Mouse (Mus musculus): Measurements from ENCODE around the gene Lsm3.

Lsm3 gene

DNA sequence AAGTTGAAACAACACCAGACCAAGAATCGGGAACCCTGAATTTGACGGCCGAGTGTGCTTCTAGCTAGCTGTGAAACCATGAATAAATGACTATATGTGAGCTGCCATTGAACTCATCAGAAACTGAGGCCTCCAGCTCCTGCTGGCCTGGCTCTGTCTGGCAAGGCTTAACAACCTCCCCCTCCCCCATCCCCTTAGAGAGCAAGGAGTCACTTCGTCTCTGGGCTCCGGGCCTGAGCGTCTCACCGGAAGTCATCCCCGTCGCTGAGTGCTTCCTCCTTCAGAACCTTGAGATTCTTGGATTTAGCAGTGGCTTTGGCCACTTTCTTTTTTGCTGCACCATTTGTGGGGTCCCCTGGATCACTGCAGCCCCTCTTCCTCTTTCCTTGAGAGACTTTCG, 5.5 kb upstream of the Lsm3 start:
- no peak for DNase-seq (ENCODE audit: low spot score in 2 of 2)

DNA sequence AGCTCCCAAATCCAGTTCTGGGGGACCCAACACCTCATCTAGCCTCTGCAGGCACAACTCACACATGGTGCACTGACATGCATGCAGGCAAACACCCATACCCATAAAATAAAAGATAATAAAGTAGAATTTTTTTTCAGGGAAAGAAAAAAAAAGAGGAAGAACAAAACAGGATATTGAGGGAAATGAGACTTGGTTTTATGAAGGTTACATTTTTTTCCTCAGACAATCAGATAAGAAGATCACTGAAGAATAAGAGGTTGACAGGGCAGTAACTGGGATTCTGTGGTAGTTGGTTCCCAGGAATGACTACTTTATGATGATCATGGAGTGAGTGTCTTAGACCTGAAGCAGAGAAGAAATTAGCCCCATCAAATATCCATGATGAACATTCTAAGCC, 1.6 kb upstream of the Lsm3 start:
- no peak for DNase-seq (ENCODE audit: low spot score in 2 of 2)

DNA sequence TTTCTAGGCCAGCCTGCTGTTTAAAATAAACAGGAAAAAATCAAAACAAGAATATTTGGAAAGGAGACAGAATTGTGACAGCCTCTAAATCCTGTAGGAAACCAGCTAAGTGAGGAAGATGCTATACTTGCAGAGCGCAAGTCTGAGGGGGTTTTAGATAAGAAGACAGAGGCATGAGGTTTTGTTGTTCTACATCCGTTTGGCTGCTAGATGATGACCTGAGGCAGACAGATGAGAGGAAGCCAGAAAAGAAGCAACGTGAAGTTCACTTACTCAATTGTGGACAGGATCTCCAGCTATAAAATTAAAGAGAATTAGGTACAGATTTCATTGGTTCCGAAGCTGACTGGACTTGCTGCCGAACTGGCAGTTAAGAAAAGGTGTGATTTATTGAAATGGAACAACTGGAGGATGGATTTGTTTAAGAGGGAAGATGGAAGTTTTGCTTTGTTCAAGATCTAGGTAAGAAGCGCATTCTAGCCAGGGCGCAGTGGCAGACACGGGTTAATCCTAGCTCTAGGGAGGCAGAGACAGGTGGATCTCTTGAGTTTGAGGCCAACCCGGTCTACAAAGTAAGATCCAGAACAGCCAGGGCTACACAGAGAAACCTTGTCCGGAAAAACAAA, 878 bp upstream of the Lsm3 start:
- DNase-seq (ENCODE audit: low spot score in 2 of 2) = no peak

DNA sequence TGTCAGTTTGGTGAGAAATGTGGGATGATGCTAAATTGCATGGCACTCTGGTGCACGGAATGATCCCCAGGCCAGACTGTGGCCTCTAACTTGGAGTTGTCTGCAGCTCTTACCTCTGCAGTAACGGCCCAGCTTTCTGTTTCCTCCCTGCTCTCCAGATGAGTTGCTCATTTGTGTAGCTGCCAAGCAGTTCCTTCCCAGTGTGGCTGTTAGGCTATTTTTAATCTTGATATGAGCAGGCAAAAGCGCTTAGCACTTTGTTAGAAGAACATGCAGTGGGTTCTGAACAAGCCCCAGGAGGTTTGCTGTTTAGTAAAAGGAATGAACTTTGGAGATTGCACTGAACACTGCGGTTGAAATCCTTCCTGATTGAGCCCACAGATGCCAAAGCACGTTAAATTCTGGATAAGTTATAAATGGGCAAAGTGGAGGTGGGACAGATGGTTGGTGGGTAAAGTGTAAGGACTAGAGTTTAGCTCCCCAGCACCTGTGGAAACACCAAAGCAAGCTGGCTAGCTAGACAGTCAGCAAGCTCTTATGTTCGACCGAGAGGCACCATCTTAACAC, 2.8 kb downstream of the Lsm3 start:
- no peak for DNase-seq (ENCODE audit: low spot score in 2 of 2)

DNA sequence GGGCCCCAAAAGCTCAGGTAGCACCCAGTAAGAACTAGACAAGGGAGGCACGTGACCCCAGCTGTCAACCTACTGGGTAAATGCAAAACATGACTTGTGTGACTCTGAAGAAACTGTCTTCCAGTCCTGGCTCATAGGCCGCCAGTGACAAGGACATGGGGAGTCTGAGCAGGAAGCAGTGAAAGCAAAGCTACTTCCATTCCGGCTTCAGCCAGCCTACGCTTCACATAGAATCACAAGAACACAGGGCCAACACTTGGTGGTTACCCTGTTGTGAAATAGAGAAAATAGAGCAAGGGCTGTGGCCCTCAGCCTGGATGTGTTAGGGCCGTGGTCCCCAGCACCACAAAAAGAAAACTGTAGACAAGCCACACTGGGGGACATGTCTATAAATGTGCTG, 7.1 kb downstream of the Lsm3 start:
- no peak for DNase-seq (ENCODE audit: low spot score in 2 of 2)

DNA sequence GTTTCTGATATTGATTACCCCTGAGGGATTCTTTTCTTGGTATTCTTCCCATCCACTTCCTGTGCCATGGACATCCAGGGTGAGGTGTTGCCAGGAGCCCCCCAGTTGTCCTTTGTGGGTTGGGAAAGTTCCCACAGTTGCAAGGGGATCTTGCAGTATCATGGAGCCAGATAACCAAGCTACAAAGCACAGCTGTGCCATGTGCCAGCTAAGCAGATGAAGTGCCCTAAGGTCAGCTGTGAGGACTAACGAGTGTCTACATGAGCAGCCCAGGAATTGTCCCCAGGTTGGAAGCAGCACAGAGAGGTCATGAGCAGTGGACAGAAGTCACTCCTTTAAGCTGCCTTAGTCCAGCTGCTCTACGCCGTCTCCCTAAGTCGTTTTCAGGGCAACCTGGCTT, 9.8 kb downstream of the Lsm3 start:
- no peak for DNase-seq (ENCODE audit: low spot score in 2 of 2)

DNA sequence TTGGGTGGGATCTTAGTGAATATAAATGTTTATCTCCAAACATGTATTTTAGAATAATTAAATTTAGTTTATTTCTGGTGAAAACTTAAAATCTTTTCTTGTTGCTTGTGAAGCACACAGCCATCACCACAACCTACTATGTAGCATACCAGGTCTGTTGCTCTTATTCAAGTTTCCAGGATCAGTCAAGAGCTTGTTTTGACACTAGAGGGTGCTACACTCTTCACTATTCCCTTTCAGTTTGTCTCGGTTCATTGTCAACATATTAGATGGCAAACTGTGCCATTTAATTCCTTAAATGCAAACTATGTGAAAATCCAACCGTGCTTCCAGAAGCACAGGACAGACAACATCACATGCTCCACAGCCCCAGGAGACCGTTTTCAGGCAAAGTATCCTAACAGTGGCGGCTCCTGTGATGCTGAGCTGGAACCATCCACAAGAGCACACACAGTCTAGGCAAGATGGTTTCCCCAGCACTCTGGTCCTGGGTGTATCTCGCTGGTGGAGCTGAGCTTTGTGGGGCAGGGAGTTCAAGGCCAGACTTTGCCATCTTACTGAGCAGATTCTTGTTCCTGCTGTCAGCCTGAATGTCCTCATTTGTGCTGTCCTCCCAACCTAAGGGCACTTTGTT, 11.6 kb downstream of the Lsm3 start:
- no peak for DNase-seq (ENCODE audit: low spot score in 2 of 2)

DNA sequence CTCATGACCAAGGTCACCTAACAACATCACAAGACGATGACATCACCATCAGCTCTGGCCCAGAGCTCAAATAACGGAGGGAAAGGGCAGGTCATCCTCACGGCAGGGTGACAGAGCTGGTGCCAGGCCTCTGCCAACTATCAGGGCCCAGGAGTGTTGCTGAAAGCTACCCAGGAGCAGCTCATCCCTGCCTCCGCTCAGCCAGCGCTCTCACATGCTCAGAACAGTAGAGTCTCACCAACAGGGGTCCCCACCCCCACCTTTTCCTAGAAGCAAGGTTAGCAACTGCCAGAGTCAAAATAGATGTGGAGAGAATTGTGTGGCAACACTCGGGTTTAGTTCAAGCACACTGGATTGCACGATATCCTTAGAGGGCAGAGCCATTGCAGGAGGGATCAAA, 12.5 kb downstream of the Lsm3 start:
- no peak for DNase-seq (ENCODE audit: low spot score in 2 of 2)

DNA sequence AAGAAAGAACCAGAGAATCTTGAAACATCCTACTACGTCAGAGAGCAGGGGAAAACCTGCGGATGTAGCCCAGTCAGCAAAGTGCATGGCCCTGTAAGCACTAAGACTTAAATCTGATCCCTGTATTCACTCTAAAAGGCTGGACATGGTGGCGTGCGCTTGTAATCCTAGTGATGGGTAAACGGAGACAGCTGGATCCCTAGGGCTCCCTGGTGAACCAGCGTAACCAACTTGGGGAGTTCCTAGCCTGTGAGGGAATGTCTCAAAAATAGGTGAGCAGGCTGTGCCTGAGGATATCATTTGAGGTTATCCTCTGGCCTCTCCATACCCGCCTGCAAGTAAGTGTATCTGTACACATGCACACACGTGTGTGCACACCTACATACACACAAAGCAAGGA, 14.9 kb downstream of the Lsm3 start:
- DNase-seq (ENCODE audit: low spot score in 2 of 2) = no peak

DNA sequence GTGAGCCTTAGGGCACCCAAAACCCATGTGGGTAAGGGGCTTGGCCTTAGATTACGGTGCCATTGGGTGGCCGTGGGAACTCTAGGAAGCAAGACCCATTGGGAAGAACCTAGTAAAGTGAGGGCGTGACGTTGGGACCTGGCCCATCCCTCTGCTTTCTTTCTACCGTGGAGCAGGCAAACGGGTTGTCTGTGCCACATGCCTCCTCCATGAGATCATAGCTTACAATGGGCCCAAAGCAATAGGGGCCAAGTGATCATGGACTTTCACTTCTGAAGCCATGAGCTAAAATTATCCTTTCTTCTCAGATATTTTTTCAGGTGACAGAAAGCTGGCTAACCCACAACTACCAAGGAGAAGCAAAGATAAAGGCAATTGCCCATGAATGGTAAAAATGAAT, 15.5 kb downstream of the Lsm3 start:
- DNase-seq (ENCODE audit: low spot score in 2 of 2) = no peak

DNA sequence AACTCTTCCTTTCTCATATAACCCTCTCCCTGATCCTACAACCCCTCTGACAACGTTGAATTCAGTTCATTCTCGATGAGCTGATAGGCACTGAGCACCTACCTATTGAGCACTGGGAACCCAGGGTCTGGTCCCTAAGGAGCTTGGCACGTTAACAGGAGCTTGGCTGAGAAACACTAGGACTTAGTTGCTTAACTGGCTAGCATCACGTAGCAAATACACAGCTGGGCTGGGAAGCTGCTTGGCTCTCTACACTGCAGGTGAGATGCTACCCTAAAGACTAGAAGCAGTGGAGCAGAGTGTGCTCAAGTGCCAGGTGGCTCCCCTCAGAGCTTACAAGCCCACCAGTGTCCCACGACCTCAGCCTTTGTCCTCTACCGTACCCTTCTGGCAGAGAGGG, 16.9 kb downstream of the Lsm3 start:
- no peak for DNase-seq (ENCODE audit: low spot score in 2 of 2)

DNA sequence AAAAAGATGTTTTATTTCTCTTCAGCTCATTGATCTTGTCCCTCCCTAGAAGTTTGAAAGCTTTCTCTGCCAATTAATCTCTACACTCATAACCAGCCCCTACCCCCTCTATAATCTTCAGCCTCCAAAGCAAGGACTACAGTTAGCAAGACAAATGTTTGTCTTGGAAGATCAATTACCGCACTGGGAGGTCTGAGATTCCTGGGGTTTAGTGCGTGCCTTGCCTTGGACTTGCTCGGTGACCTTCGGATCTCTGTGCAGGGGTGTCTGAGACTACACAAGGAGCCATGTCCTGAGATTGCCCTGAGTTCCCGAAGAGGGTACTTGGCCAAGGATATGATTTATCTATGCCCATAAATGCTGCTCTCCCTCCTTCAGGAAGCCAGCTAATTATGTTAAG, 17.6 kb downstream of the Lsm3 start:
- DNase-seq (ENCODE audit: low spot score in 2 of 2) = no peak

DNA sequence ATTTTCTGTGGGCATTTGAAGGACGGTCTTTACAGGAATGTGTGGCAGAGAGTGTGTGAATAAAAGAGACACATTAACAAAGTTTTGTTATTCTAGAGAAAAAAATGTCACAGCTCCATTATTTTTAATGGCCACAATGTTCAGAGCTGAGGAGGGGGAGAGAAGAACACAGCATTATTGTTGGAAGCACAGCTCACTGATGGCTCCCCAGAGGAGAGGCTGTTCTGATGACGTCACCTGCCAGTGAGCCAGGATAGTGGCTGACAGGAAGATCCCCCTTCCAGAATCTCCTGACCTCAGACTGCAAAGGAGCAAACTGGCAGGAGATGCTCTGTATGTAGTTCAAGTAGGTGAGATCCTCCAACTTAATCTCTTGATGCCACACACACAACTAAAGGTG, 18.0 kb downstream of the Lsm3 start:
- no peak for DNase-seq (ENCODE audit: low spot score in 2 of 2)

DNA sequence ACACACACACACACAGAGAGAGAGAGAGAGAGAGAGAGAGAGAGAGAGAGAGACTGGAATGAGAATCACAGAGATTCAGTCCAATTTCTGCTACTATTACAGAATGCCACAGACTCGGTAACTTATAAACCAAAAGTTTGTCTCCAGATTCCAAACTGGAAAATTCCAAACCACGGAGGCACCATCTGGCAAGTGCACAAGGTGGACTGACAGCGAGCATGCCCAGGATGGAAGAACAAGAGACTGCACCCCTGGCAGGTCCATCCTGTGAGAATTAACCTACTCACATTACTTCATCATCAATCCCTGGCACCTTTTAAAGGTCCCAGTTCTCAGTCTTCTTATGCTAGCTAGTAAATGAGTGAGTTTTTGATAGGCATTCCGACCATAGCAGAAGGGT, 18.5 kb downstream of the Lsm3 start:
- DNase-seq (ENCODE audit: low spot score in 2 of 2) = no peak

DNA sequence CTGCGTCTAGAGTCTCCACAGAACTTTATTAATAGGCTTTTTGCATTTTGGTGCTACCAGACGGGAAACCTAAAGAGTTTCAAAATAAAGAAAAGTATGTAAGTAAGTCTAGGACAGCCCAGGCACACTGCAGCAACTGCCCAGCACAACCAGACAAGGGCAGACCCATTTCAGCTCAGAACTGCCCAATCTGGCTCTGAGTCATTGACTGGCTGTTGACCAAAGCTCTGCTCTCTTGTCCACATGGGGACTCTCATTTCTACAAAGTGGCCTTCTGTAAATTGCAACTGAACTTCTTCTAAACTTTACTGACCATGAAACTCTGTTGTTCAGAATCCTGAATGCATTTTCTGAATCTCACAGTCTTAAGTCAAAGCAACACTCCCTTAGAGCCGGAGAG, 19.5 kb downstream of the Lsm3 start:
- DNase-seq (ENCODE audit: low spot score in 2 of 2) = no peak

DNA sequence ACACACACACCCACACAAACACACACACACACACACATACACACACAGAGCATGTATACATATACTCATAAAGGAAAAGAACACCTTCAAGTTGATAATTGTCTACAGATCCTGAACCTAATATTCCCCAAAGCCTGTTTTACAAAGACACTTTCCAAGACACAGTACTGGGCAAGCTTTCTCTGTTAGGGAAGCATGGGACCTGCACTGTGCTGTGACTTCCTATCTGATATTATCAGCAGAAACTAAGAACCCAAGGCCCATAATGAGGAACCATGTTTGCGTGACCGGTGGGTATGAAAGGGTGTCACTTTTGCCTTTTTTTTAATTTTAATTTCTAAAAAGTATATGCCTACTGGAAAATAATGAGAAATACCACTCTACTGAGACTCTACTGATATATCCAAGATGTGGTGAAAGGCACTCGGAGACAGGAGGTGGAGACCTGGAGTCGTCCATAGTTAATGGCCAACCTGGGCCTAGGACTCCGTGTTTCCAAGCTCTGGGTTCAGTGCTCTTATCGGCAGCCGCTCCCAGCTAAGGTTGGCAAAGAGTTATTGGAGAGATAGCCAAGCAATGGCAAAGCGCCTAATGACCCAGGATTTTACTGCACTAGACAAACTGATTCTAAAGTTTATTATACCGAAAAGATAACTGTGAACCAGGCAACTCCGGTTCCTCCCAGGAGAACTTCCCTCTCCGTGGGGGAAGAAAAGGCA, 20.5 kb downstream of the Lsm3 start:
- DNase-seq (ENCODE audit: low spot score in 2 of 2) = no peak

DNA sequence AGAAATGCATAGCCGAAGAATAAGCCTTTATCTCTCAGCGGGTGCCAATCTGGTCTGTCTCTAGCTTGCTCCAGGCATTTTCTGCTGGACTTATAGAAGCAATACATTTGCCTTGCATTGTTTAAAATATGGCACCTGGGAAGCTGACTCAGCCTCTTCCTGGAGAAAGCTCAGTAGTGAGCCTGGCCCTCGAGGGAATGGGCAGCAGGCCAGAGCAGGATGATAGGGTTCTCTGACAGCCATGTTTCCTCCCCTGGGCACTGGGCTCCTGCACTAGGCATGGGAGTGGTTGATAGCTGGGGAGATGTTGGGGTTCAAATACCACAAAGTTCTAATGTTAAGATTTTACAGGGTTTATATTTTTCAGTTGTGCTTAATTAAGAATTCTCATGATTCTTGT, 25.5 kb downstream of the Lsm3 start:
- no peak for DNase-seq (ENCODE audit: low spot score in 2 of 2)

DNA sequence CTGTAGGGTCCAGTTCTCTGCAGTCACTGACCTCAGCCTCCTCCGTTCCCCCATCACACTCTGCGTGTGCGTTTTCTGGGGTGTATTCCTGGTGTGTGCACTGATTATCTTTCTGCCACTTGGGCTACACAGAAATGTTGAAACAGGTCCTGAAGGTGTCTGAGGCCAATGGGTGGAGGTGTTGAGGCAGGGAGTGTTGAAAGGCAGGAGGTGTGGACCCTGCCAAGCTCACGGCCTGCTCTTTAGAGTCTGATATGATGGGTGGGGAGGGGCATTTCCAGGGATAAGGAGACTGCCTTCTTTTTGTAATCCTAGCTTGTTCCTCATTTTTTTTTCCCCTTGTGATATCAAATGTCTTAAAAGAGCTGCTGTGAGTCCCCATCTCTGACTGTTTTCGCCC, 27.3 kb downstream of the Lsm3 start:
- no peak for DNase-seq (ENCODE audit: low spot score in 2 of 2)

DNA sequence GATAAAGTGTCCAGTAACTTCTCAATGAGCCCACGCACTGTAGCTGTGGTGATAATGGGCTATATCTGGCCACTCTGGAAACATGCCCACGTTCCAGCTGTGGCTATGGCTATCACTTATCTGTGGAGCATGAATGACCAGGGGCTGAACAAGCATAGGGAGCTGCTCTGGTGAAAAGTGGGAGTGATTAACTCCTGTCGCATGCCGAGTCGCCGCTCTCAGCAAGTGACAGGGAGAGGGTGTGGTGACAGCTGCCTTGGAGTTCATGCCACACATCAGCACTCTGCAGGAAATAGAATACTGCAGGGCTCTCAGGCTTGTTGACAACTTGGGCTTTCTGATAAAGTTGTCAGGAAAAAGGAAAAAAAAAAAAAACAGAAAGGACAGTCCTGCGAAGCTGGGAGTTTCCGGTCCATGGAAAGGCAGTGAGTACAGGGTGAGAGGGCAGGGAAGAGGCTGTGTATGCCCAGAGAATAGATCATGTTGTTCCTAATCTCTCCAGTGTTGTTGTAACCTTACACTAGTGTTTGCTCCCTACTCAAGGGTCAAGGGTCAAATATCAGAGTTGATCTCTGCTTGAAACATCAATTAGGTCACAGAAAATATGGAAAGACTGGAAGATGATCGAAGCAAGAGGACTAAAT, 30.6 kb downstream of the Lsm3 start:
- DNase-seq (ENCODE audit: low spot score in 2 of 2) = no peak

DNA sequence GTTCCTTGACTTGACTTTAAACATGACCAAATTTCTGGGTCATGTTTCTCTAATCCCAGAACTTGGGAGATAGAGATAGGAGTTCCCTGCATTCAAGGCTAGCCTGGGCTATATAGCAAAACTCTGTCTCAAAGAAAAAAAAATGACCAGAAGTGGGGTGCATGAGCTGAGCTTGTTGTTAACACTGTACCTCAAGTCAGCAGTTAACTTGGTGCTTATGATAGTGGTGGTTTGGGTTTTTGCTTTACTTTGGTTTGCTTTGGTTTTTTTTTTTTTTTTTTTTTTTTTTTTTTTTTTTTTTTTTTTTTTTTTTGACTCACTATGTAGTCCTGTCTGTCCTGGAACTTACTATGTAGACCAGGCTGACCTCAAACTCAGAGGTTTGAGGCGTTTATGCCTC, 31.6 kb downstream of the Lsm3 start:
- DNase-seq (ENCODE audit: low spot score in 2 of 2) = no peak

DNA sequence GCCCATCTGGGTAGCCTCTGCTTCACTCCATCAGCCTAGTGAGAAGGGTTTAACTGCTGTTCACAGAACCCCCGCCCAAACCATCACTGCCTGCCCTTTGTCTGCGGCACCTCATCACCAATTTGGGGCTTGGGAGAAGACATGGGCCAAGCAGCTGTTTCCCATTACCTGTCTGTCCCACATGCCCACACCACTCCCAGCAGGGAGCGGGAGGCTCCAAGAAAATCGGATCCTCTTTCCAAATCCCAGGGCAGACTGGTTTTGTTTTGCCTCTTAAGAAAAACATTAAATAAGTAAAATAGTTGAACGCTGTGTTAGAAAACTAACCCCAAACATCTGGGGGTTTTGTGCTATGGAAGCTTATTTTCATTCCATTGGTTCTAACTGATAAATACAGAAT, 33.9 kb downstream of the Lsm3 start:
- no peak for DNase-seq (ENCODE audit: low spot score in 2 of 2)

DNA sequence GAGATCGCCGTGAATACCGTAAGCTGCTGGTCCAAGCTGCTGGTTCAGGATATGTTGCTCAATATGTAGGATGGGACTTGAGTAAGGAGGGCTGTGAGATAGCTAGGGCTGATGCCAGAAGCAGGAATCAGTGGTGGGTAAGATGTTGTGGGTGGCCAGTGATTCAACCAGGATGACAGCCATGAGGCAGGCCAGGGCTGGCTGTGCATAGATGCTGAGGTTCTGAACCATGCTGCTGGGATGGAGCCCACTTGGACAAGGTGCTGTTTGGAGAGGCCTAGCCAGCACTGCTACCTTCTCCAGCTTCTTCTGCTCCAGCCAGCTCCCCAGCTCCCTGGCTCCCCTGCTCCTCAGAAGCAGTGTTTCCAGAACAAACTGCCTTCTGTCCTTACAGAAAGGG, 35.9 kb downstream of the Lsm3 start:
- DNase-seq (ENCODE audit: low spot score in 2 of 2) = no peak

DNA sequence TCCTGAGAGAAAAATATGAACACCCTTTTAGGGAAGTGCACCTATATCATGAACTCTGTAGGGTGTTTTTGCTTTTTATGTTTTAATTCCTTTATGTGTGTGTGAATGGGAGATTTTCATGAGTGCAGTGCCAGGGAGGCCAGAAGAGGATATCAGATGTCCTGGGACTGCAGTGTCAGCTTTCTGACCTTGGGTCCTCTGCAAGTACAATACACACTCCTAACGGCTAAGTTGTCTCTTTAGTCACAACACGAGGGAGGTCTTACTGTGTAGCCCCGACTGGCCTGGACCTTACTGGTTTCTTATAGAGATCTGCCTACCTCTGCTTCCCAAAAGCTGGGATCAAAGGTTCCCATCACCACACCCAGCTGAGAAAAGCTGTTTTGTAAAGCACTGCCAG, 37.0 kb downstream of the Lsm3 start:
- DNase-seq (ENCODE audit: low spot score in 2 of 2) = no peak
